Mouse (Mus musculus) Muller cell, postnatal 12 days (primary cell): ENCODE results near the gene Anp32e.
"Not testable (repeated sequence)": the region's sequence is repeated elsewhere in the genome, so short reads cannot be mapped to it uniquely, and the experiment has no call there.

Experiments used
- DNase-seq: peaks from one replicate; pipeline ENCODE4 v3.0.0-alpha.2; 2015; ENCODE audit errors: inconsistent ontology term

Anp32e gene

GRCm38 (mm10) chr3:95972251-95972872 is 43.3 kb downstream of the Anp32e start:
- no peak for DNase-seq

GRCm38 (mm10) chr3:95972873-95973634 is 44.0 kb downstream of the Anp32e start:
- peak; percentile 72 for DNase-seq

- DNase-seq: no peak
These were observed 48.0 kb downstream of the Anp32e start for GRCm38 (mm10) chr3:95977079-95977478.

- not testable (repeated sequence) for DNase-seq
These were observed 48.5 kb downstream of the Anp32e start for GRCm38 (mm10) chr3:95977587-95977986.

- no peak for DNase-seq
These were observed 49.2 kb downstream of the Anp32e start for GRCm38 (mm10) chr3:95978265-95978664.

GRCm38 (mm10) chr3:95980276-95980970 is 51.4 kb downstream of the Anp32e start:
- DNase-seq: no peak

GRCm38 (mm10) chr3:95982129-95982528 is 53.1 kb downstream of the Anp32e start:
- DNase-seq: no peak

- peak; percentile 90 for DNase-seq
These were observed 56.4 kb downstream of the Anp32e start for GRCm38 (mm10) chr3:95985209-95986000.

GRCm38 (mm10) chr3:95986001-95986622 is 57.1 kb downstream of the Anp32e start:
- DNase-seq: peak; percentile 32

- DNase-seq: no peak
These were observed 57.9 kb downstream of the Anp32e start for GRCm38 (mm10) chr3:95986984-95987383.

- no peak for DNase-seq
These were observed 58.5 kb downstream of the Anp32e start for GRCm38 (mm10) chr3:95987386-95988110.

- no peak for DNase-seq
These were observed 59.1 kb downstream of the Anp32e start for GRCm38 (mm10) chr3:95988138-95988537.

GRCm38 (mm10) chr3:95988969-95989368 is 59.9 kb downstream of the Anp32e start:
- peak; percentile 35 for DNase-seq

- peak; percentile 81 for DNase-seq
These were observed 61.4 kb downstream of the Anp32e start for GRCm38 (mm10) chr3:95990413-95990941.

GRCm38 (mm10) chr3:95992990-95993603 is 64.1 kb downstream of the Anp32e start:
- DNase-seq: no peak

GRCm38 (mm10) chr3:95993881-95994280 is 64.8 kb downstream of the Anp32e start:
- DNase-seq: peak; percentile 74

- DNase-seq: peak; percentile 50
These were observed 65.4 kb downstream of the Anp32e start for GRCm38 (mm10) chr3:95994381-95994846.

- DNase-seq: peak; percentile 57
These were observed 66.1 kb downstream of the Anp32e start for GRCm38 (mm10) chr3:95994975-95995801.
